Mouse (Mus musculus): ENCODE data around the gene Snrnp70.
"Not testable (repeated sequence)": the region's sequence is repeated elsewhere in the genome, so short reads cannot be mapped to it uniquely, and the experiment has no call there.

The Snrnp70 gene

GRCm38 (mm10) chr7:45366652-45367019, 28.9 kb downstream of the Snrnp70 start, which contains the start of gene Ppfia3:
Gene Ppfia3, minus strand, starts transcription at chr7:45367019.
- DNase-seq = no peak

- DNase-seq = peak; percentile 31
Measured at GRCm38 (mm10) chr7:45365742-45366651, 29.5 kb downstream of the Snrnp70 start.

- DNase-seq = no peak
Measured at GRCm38 (mm10) chr7:45363983-45364382, 31.6 kb downstream of the Snrnp70 start.

GRCm38 (mm10) chr7:45362801-45363200, 32.7 kb downstream of the Snrnp70 start:
- DNase-seq = peak; percentile 62

- peak; percentile 75 for DNase-seq
Measured at GRCm38 (mm10) chr7:45361243-45361804, 34.2 kb downstream of the Snrnp70 start.

GRCm38 (mm10) chr7:45360404-45361125, 35.0 kb downstream of the Snrnp70 start:
- DNase-seq = no peak

GRCm38 (mm10) chr7:45359081-45359480, 36.5 kb downstream of the Snrnp70 start:
- not testable (repeated sequence) for DNase-seq

- DNase-seq = no peak
Measured at GRCm38 (mm10) chr7:45356087-45356486, 39.5 kb downstream of the Snrnp70 start.

GRCm38 (mm10) chr7:45355318-45356020, 40.1 kb downstream of the Snrnp70 start:
- no peak for DNase-seq

GRCm38 (mm10) chr7:45353041-45353440, 42.5 kb downstream of the Snrnp70 start:
- no peak for DNase-seq

- no peak for DNase-seq
Measured at GRCm38 (mm10) chr7:45346905-45347304, 48.6 kb downstream of the Snrnp70 start.

GRCm38 (mm10) chr7:45343543-45343942, 52.0 kb downstream of the Snrnp70 start:
- peak; percentile 42 for DNase-seq

GRCm38 (mm10) chr7:45342081-45342480, 53.5 kb downstream of the Snrnp70 start:
- DNase-seq = no peak

- DNase-seq = peak; percentile 80
Measured at GRCm38 (mm10) chr7:45341303-45341702, 54.2 kb downstream of the Snrnp70 start.

GRCm38 (mm10) chr7:45340669-45341068, 54.9 kb downstream of the Snrnp70 start:
- peak; percentile 21 for DNase-seq

GRCm38 (mm10) chr7:45340066-45340442, 55.5 kb downstream of the Snrnp70 start:
- no peak for DNase-seq

- peak; percentile 48 for DNase-seq
Measured at GRCm38 (mm10) chr7:45339410-45340065, 56.0 kb downstream of the Snrnp70 start.

GRCm38 (mm10) chr7:45338161-45338911, 57.2 kb downstream of the Snrnp70 start:
- DNase-seq = peak; percentile 61

GRCm38 (mm10) chr7:45337469-45337868, 58.1 kb downstream of the Snrnp70 start:
- no peak for DNase-seq

- DNase-seq = no peak
Measured at GRCm38 (mm10) chr7:45336319-45336718, 59.2 kb downstream of the Snrnp70 start.

- DNase-seq = no peak
Measured at GRCm38 (mm10) chr7:45335056-45335455, 60.5 kb downstream of the Snrnp70 start, which contains the start of gene Hrc. Gene Hrc, plus strand, starts transcription at chr7:45335290.
